20 mouse cellular contexts compared by ENCODE assay signal in genomic region chrX:13500284-13500683, GRCm38 (mm10). TPM values are rescaled to one million over a fixed set of nuclear protein-coding genes. Genes with fewer than 3 reads are reported as not detected.
DNase-seq lines count a peak whose midpoint lies in the region; ATAC-seq lines count a peak whose summit lies in the region.
"Had no signal": no experiment of that assay in that cellular context is flagged by ENCODE, and none has a peak within 500 bp of the region (broad histone marks: within the 10 kb centered on the region; RNA-seq: fewer than 3 reads in every experiment).

No protein-coding gene starts in this region.

- DNase-seq in heart, adult 11 months = peak; percentile 41
- DNase-seq in heart, postnatal 4 days = no peak
- DNase-seq in right cerebral cortex, postnatal 10 days (ENCODE audit: low spot score in 2 of 2) = no peak
- DNase-seq in layer of hippocampus, postnatal 10 days (ENCODE audit: low spot score in 2 of 2) = no peak
- no peak for DNase-seq in left cerebral cortex, postnatal 25 days (ENCODE audit: low spot score in 2 of 2)
- DNase-seq: adrenal gland, adult 8-10 months; adrenal gland, postnatal 14 days; adrenal gland, postnatal 36 days; cerebellum, adult 11-12 months; cerebellum, adult 2 months; cerebellum, adult 9-10 months; cerebellum, postnatal 10 days; cerebellum, postnatal 25 days; embryo, embryonic 11 days had no signal

- ATAC-seq in common myeloid progenitor, adult 5-6 weeks (replicated peaks; ENCODE audit: low read depth, poor library complexity, severe bottlenecking) = peak; percentile 64
- peak; percentile 36 for ATAC-seq in megakaryocyte progenitor cell, adult 5-6 weeks (replicated peaks; ENCODE audit: poor library complexity)
- ATAC-seq: activated CD4-positive, CD25-positive, alpha-beta regulatory T cell, adult 4 months; forebrain, embryonic 14.5 days; forebrain, embryonic 16.5 days; Patski had no signal

- intact Hi-C loops in left cerebral cortex, postnatal 25 days (cut with DNase I) = no loop called here

RNA-seq across cellular contexts. Expression of gene Nyx, which starts 34.4 kb away (rescaled TPM):
- under 1 TPM; 0.14 to 0.24 TPM for total RNA-seq in heart, postnatal 4 days (2021)
- not detected in 2 replicates for total RNA-seq in common myeloid progenitor, adult 5-6 weeks (2017)
- not detected in 2 replicates for total RNA-seq in megakaryocyte progenitor cell, adult 5-6 weeks (2015)
- total RNA-seq in megakaryocyte progenitor cell, adult 5-6 weeks (2017) = not detected in 2 replicates
- total RNA-seq in layer of hippocampus, postnatal 10 days (2021) = under 1 TPM; 0.55 to 0.74 TPM
- under 1 TPM; 0.23 to 0.55 TPM for total RNA-seq in left cerebral cortex, postnatal 25 days (2021)
